Mouse (Mus musculus): ENCODE data around the gene Gm20388. TPM values are rescaled to one million over a fixed set of nuclear protein-coding genes. Genes with fewer than 3 reads are reported as not detected.

Gm20388 gene
- polyA plus RNA-seq, 1 experiment from 2014 or later, result 2.5 TPM

- peak overlapping the region; percentile 59 for H3K27ac ChIP-seq
- 57% methylated on average over 10 of the region's 10 CpGs for WGBS
Observed at GRCm38 (mm10) chr8:121372639-121372986, 1462.0 kb downstream of the Gm20388 start.

GRCm38 (mm10) chr8:121374284-121374683, 1463.6 kb downstream of the Gm20388 start:
- Histone ChIP-seq H3K27me3 (ENCODE audit: low read depth, poor library complexity, severe bottlenecking) (peaks cover 26% of the 10 kb centered on the region), H3K27ac (peak overlapping the region; percentile 83), H3K4me1 (peaks cover 96% of the 10 kb centered on the region), H3K36me3 (no peaks in the 10 kb centered on the region), H3K9me3 (replicated peaks) (no peaks in the 10 kb centered on the region), H3K4me3 (no peak overlapping the region)
- DNase-seq (ENCODE audit: low spot score), result no peak
- 23% methylated on average over 9 of the region's 9 CpGs for WGBS

More at GRCm38 (mm10) chr8:121372639-121372986, 1462.0 kb downstream of the Gm20388 start:
- Histone ChIP-seq H3K4me3 (no peak overlapping the region), H3K4me1 (peaks cover 96% of the 10 kb centered on the region), H3K27me3 (ENCODE audit: low read depth, poor library complexity, severe bottlenecking) (peaks cover 25% of the 10 kb centered on the region), H3K36me3 (no peaks in the 10 kb centered on the region), H3K9me3 (replicated peaks) (no peaks in the 10 kb centered on the region)
- DNase-seq (ENCODE audit: low spot score), result no peak

- H3K27ac ChIP-seq, result peak overlapping the region; percentile 83
- H3K36me3 ChIP-seq, result no peaks in the 10 kb centered on the region
- no peak overlapping the region for H3K4me3 ChIP-seq
- DNase-seq (ENCODE audit: low spot score), result peak; percentile 68
- WGBS, result 2% methylated on average over 8 of the region's 8 CpGs
- H3K27me3 ChIP-seq (ENCODE audit: low read depth, poor library complexity, severe bottlenecking), result peaks cover 26% of the 10 kb centered on the region
- peaks cover 96% of the 10 kb centered on the region for H3K4me1 ChIP-seq
- H3K9me3 ChIP-seq (replicated peaks), result no peaks in the 10 kb centered on the region
Observed at GRCm38 (mm10) chr8:121374777-121375176, 1464.1 kb downstream of the Gm20388 start.

GRCm38 (mm10) chr8:121376116-121376950, 1465.7 kb downstream of the Gm20388 start:
- Histone ChIP-seq H3K4me3 (no peak overlapping the region), H3K4me1 (peaks cover 93% of the 10 kb centered on the region), H3K27me3 (ENCODE audit: low read depth, poor library complexity, severe bottlenecking) (peaks cover 29% of the 10 kb centered on the region), H3K9me3 (replicated peaks) (no peaks in the 10 kb centered on the region), H3K27ac (peak overlapping the region; percentile 83), H3K36me3 (no peaks in the 10 kb centered on the region)
- WGBS, result 36% methylated on average over 10 of the region's 10 CpGs
- no peak for DNase-seq (ENCODE audit: low spot score)

- Histone ChIP-seq H3K27me3 (ENCODE audit: low read depth, poor library complexity, severe bottlenecking) (peaks cover 36% of the 10 kb centered on the region), H3K4me3 (peak overlapping the region; percentile 23)
- peak; percentile 77 for DNase-seq (ENCODE audit: low spot score)
Observed at GRCm38 (mm10) chr8:121377680-121378079, 1467.0 kb downstream of the Gm20388 start.

GRCm38 (mm10) chr8:121379387-121379786, 1468.7 kb downstream of the Gm20388 start:
- Histone ChIP-seq H3K9me3 (replicated peaks) (no peaks in the 10 kb centered on the region), H3K4me1 (peaks cover 89% of the 10 kb centered on the region), H3K36me3 (no peaks in the 10 kb centered on the region), H3K4me3 (no peak overlapping the region), H3K27ac (peak overlapping the region; percentile 47; the same call in 1 of the 2 replicates), H3K27me3 (ENCODE audit: low read depth, poor library complexity, severe bottlenecking) (peaks cover 49% of the 10 kb centered on the region)
- DNase-seq (ENCODE audit: low spot score), result no peak
- 89% methylated on average over 1 of the region's 1 CpGs for WGBS

More at GRCm38 (mm10) chr8:121377680-121378079, 1467.0 kb downstream of the Gm20388 start:
- 2% methylated on average over 10 of the region's 10 CpGs for WGBS
- Histone ChIP-seq H3K4me1 (peaks cover 93% of the 10 kb centered on the region), H3K9me3 (replicated peaks) (no peaks in the 10 kb centered on the region), H3K27ac (peak overlapping the region; percentile 83), H3K36me3 (no peaks in the 10 kb centered on the region)

- Histone ChIP-seq H3K9me3 (replicated peaks) (no peaks in the 10 kb centered on the region), H3K27ac (peak overlapping the region; percentile 90), H3K36me3 (no peaks in the 10 kb centered on the region), H3K4me1 (peaks cover 56% of the 10 kb centered on the region), H3K4me3 (peak overlapping the region; percentile 47), H3K27me3 (ENCODE audit: low read depth, poor library complexity, severe bottlenecking) (peaks cover 55% of the 10 kb centered on the region)
- 2% methylated on average over 21 of the region's 21 CpGs for WGBS
- DNase-seq (ENCODE audit: low spot score), result peak; percentile 95
Observed at GRCm38 (mm10) chr8:121382583-121383241, 1472.1 kb downstream of the Gm20388 start.

- H3K9me3 ChIP-seq (replicated peaks), result no peaks in the 10 kb centered on the region
- H3K27me3 ChIP-seq (ENCODE audit: low read depth, poor library complexity, severe bottlenecking), result peaks cover 62% of the 10 kb centered on the region
- no peak overlapping the region for H3K4me3 ChIP-seq
- H3K36me3 ChIP-seq, result no peaks in the 10 kb centered on the region
- peaks cover 43% of the 10 kb centered on the region for H3K4me1 ChIP-seq
- 68% methylated on average over 7 of the region's 7 CpGs for WGBS
- DNase-seq (ENCODE audit: low spot score), result no peak
- H3K27ac ChIP-seq, result no peak overlapping the region
Observed at GRCm38 (mm10) chr8:121385540-121385939, 1474.9 kb downstream of the Gm20388 start.

GRCm38 (mm10) chr8:121390608-121391007, 1480.0 kb downstream of the Gm20388 start:
- no peaks in the 10 kb centered on the region for H3K36me3 ChIP-seq
- peaks cover 52% of the 10 kb centered on the region for H3K4me1 ChIP-seq
- WGBS, result 12% methylated on average over 11 of the region's 11 CpGs
- peak; percentile 74 for DNase-seq (ENCODE audit: low spot score)
- peak overlapping the region; percentile 61 for H3K27ac ChIP-seq
- peak overlapping the region; percentile 16; the same call in 1 of the 2 replicates for H3K4me3 ChIP-seq
- peaks cover 84% of the 10 kb centered on the region for H3K27me3 ChIP-seq (ENCODE audit: low read depth, poor library complexity, severe bottlenecking)
- no peaks in the 10 kb centered on the region for H3K9me3 ChIP-seq (replicated peaks)

- 3% methylated on average over 9 of the region's 9 CpGs for WGBS
- H3K27me3 ChIP-seq (ENCODE audit: low read depth, poor library complexity, severe bottlenecking), result peaks cover 90% of the 10 kb centered on the region
- no peaks in the 10 kb centered on the region for H3K9me3 ChIP-seq (replicated peaks)
- H3K27ac ChIP-seq, result peak overlapping the region; percentile 61
- H3K36me3 ChIP-seq, result no peaks in the 10 kb centered on the region
- peak overlapping the region; percentile 16 for H3K4me3 ChIP-seq
- no peak for DNase-seq (ENCODE audit: low spot score)
- peaks cover 58% of the 10 kb centered on the region for H3K4me1 ChIP-seq
Observed at GRCm38 (mm10) chr8:121391254-121391653, 1480.6 kb downstream of the Gm20388 start.

- H3K36me3 ChIP-seq, result no peaks in the 10 kb centered on the region
- H3K4me3 ChIP-seq, result peak overlapping the region; percentile 15
- no peak overlapping the region; the same call in 1 of the 2 replicates for H3K27ac ChIP-seq
- peaks cover 64% of the 10 kb centered on the region for H3K4me1 ChIP-seq
- WGBS, result 3% methylated on average over 12 of the region's 12 CpGs
- no peaks in the 10 kb centered on the region for H3K9me3 ChIP-seq (replicated peaks)
- DNase-seq (ENCODE audit: low spot score), result no peak
- H3K27me3 ChIP-seq (ENCODE audit: low read depth, poor library complexity, severe bottlenecking), result peaks cover 96% of the 10 kb centered on the region
Observed at GRCm38 (mm10) chr8:121391771-121392170, 1481.1 kb downstream of the Gm20388 start.

- H3K9me3 ChIP-seq (replicated peaks), result no peaks in the 10 kb centered on the region
- no peak for DNase-seq (ENCODE audit: low spot score)
- 15% methylated on average over 10 of the region's 10 CpGs for WGBS
- H3K36me3 ChIP-seq, result no peaks in the 10 kb centered on the region
- peaks cover 100% of the 10 kb centered on the region for H3K27me3 ChIP-seq (ENCODE audit: low read depth, poor library complexity, severe bottlenecking)
- H3K4me1 ChIP-seq, result peaks cover 71% of the 10 kb centered on the region
- H3K27ac ChIP-seq, result no peak overlapping the region
- H3K4me3 ChIP-seq, result no peak overlapping the region
Observed at GRCm38 (mm10) chr8:121392482-121392881, 1481.8 kb downstream of the Gm20388 start.

- H3K4me3 ChIP-seq, result no peak overlapping the region
- H3K27ac ChIP-seq, result no peak overlapping the region
- H3K36me3 ChIP-seq, result no peaks in the 10 kb centered on the region
- peaks cover 100% of the 10 kb centered on the region for H3K27me3 ChIP-seq (ENCODE audit: low read depth, poor library complexity, severe bottlenecking)
- WGBS, result 12% methylated on average over 9 of the region's 9 CpGs
- peaks cover 77% of the 10 kb centered on the region for H3K4me1 ChIP-seq
- peak; percentile 70 for DNase-seq (ENCODE audit: low spot score)
- H3K9me3 ChIP-seq (replicated peaks), result no peaks in the 10 kb centered on the region
Observed at GRCm38 (mm10) chr8:121393111-121393510, 1482.5 kb downstream of the Gm20388 start.
